Mouse (Mus musculus) myocyte (in vitro differentiated cells): ENCODE measurements around the gene Vps13a. TPM values are rescaled to one million over a fixed set of nuclear protein-coding genes. Genes with fewer than 3 reads are reported as not detected.

Experiments used
- H3K27me3 ChIP-seq: one replicate; pipeline ENCODE4 v1.6.1; 2011; ENCODE audit not compliant: control insufficient read depth, insufficient read depth, insufficient read length
- H3K36me3 ChIP-seq: one replicate; pipeline ENCODE4 v1.6.1; 2011; ENCODE audit not compliant: control insufficient read depth, insufficient read depth
- H3K4me2 ChIP-seq: one replicate; pipeline ENCODE4 v1.6.1; 2011; ENCODE audit warnings: low read depth, control low read depth
- H3K4me3 ChIP-seq: one replicate; pipeline ENCODE4 v1.5.1; 2011; ENCODE audit warnings: mild to moderate bottlenecking, control low read depth, moderate library complexity
- H3K79me2 ChIP-seq: one replicate; pipeline ENCODE4 v1.6.1; 2011; ENCODE audit not compliant: control insufficient read depth, insufficient read depth
- H3ac ChIP-seq: one replicate; pipeline ENCODE4 v1.6.1; 2011; ENCODE audit not compliant: control insufficient read depth, insufficient read length
- CEBPB ChIP-seq: IDR thresholded peaks from 2 replicates; pipeline ENCODE4 v1.6.1; 2011; ENCODE audit warnings: mild to moderate bottlenecking, moderate library complexity; ENCODE audit not compliant: poor library complexity, insufficient read depth, severe bottlenecking
- E2F4 ChIP-seq: IDR thresholded peaks from one replicate; pipeline ENCODE4 v1.6.1; 2011; ENCODE audit warnings: mild to moderate bottlenecking, control low read depth, moderate library complexity; ENCODE audit not compliant: insufficient read depth
- MAX ChIP-seq: IDR thresholded peaks from one replicate; pipeline ENCODE4 v1.6.1; 2011; ENCODE audit warnings: low read depth, mild to moderate bottlenecking, control low read depth
- MYOD1 ChIP-seq, 3 experiments: IDR thresholded peaks; one replicate each; pipeline ENCODE4 v1.6.1; 2011; ENCODE audit warnings: control low read depth in 2 of 3, low read depth in 2 of 3, mild to moderate bottlenecking in 2 of 3, moderate library complexity in 1 of 3; ENCODE audit not compliant: insufficient read length in 2 of 3, control insufficient read depth in 1 of 3
- MYOG ChIP-seq, 3 experiments: IDR thresholded peaks; one replicate each; pipeline ENCODE4 v1.6.1; 2011; ENCODE audit warnings: control low read depth in 2 of 3, low read depth in 2 of 3, mild to moderate bottlenecking in 2 of 3; ENCODE audit not compliant: insufficient read length in 2 of 3, control insufficient read depth in 1 of 3, insufficient read depth in 1 of 3
- POLR2A ChIP-seq: IDR thresholded peaks from one replicate; pipeline ENCODE4 v1.6.1; 2011; ENCODE audit warnings: low read depth, mild to moderate bottlenecking, control low read depth, moderate library complexity; ENCODE audit not compliant: insufficient read length
- POLR2AphosphoS2 ChIP-seq: IDR thresholded peaks from one replicate; pipeline ENCODE4 v1.6.1; 2011; ENCODE audit warnings: low read depth, control low read depth; ENCODE audit not compliant: insufficient read length
- REST ChIP-seq: IDR thresholded peaks from one replicate; pipeline ENCODE4 v1.6.1; 2011; ENCODE audit warnings: mild to moderate bottlenecking, control low read depth, moderate library complexity; ENCODE audit not compliant: insufficient read depth, insufficient read length
- SRF ChIP-seq: IDR thresholded peaks from one replicate; pipeline ENCODE4 v1.6.1; 2011; ENCODE audit warnings: low read depth; ENCODE audit not compliant: control insufficient read depth, insufficient read length
- TCF12 ChIP-seq: IDR thresholded peaks from one replicate; pipeline ENCODE4 v1.6.1; 2011; ENCODE audit warnings: mild to moderate bottlenecking, control low read depth; ENCODE audit not compliant: poor library complexity, insufficient read depth, severe bottlenecking
- TCF3 ChIP-seq: IDR thresholded peaks from one replicate; pipeline ENCODE4 v1.6.1; 2011; ENCODE audit warnings: low read depth, control low read depth; ENCODE audit not compliant: insufficient read length
- USF1 ChIP-seq: IDR thresholded peaks from one replicate; pipeline ENCODE4 v1.6.1; 2011; ENCODE audit warnings: low read depth, mild to moderate bottlenecking, control low read depth, moderate library complexity
- polyA plus RNA-seq: library from polyadenylated mRNA; unstranded; fragments of >200 nt; fragmentation: generic; extraction: Trizol; gene quantifications from one replicate; pipeline ENCODE4 v1.2.1, GENCODE M21; 2012; ENCODE audit warnings: missing spikeins

Vps13a gene
- polyA plus RNA-seq, 1 experiment: 3.7 TPM

DNA sequence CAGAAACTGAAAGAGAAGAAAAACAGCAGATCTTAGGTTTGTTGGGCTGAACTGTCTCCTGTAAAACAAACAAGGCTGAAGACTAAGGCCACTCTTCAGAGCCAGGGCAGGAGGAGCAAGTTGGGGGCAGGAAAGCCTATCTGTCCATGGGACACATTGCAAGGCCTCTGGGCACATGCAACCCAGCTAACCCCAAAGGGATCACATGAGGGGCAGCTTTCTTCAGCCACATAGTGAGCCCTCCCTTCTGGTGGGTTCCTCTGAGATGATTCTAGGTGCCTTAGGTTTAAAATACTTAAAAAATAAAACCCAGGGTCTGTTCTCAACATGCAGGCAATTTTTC lies 186.8 kb downstream of the Vps13a start:
- no peaks in the 10 kb centered on the region for H3K79me2 ChIP-seq
- H3ac ChIP-seq: no peak overlapping the region
- TF ChIP-seq SRF: no peak
- TF ChIP-seq REST: no peak
- H3K36me3 ChIP-seq: no peaks in the 10 kb centered on the region
- no peak overlapping the region for H3K4me2 ChIP-seq
- H3K4me3 ChIP-seq: no peak overlapping the region
- H3K27me3 ChIP-seq: no peaks in the 10 kb centered on the region

DNA sequence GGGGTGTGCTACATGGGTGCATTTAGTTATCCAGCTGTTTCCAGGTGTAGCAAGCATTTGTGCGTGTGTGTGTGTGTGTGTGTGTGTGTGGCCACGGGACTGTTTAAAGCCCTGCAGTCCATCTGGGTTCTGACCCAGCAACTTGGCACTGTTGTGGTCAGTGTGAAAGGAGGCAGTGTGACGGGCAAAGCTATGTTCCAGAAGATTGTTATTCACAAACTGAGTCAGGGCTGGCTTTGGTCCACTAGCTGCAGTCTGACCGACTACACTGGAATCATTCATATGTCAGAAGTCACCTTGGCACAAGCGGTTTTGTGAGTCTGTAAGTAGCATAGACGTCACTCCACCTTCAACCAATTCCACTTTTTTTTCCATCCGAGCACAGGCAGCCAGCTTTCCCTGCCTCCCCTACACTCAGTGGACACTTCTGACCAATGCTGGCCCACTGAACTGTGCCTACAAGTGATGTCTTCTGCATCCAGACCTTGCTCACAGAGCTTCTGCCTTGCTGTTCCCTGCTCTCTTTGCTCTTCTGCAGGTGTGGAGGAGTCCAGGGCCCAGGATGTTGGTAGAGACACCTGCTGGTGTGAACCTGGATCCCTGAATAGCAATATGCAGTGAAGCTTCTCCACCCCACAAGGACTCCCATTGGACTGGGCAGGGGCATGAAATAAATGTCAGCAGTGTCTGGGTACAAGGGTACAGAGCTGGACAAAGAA lies 187.3 kb downstream of the Vps13a start:
- H3K27me3 ChIP-seq: no peaks in the 10 kb centered on the region
- TF ChIP-seq CEBPB: no peak
- TF ChIP-seq MYOG (IDR thresholded peaks at IDR 0.05; ENCODE audit: control insufficient read depth in 1 of 3, insufficient read depth in 1 of 3, insufficient read length in 2 of 3, low read depth in 2 of 3): no peak
- TF ChIP-seq TCF12: no peak
- no peak for TF ChIP-seq E2F4
- TF ChIP-seq REST: no peak
- TF ChIP-seq MAX: no peak
- no peak for TF ChIP-seq USF1
- TF ChIP-seq MYOD1 (IDR thresholded peaks at IDR 0.05; ENCODE audit: control insufficient read depth in 1 of 3, insufficient read length in 2 of 3, low read depth in 2 of 3): no peak
- no peak for TF ChIP-seq POLR2AphosphoS2
- TF ChIP-seq SRF: no peak
- no peak for TF ChIP-seq POLR2A
- no peak for TF ChIP-seq TCF3
- H3K36me3 ChIP-seq: no peaks in the 10 kb centered on the region
- no peak overlapping the region for H3ac ChIP-seq
- no peak overlapping the region for H3K4me2 ChIP-seq
- no peaks in the 10 kb centered on the region for H3K79me2 ChIP-seq
- H3K4me3 ChIP-seq: no peak overlapping the region

DNA sequence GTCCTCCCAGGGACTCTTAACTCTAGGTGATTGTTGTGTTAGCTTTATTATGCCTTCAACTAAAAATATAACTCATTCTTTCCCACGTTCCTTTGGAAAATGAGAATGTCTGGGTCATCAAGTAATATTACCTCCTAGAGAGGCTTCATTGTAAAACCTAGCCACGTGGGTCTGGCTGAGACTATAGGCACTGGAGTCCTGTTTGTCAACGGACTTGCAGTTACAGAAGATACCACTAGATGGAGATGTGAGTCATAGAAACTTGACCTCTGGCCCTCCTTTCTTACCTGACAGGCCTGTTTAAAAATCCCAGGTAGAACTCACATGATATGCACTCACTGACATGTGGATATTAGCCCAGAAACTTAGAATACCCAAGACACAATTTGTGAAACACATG lies 195.4 kb downstream of the Vps13a start:
- Histone ChIP-seq H3K79me2 (no peaks in the 10 kb centered on the region), H3ac (no peak overlapping the region)
- TF ChIP-seq E2F4 (no peak), POLR2A (no peak), CEBPB (no peak), REST (no peak), MAX (no peak), MYOD1 (IDR thresholded peaks at IDR 0.05; ENCODE audit: control insufficient read depth in 1 of 3, insufficient read length in 2 of 3, low read depth in 2 of 3) (no peak), SRF (no peak), TCF12 (no peak), MYOG (IDR thresholded peaks at IDR 0.05; ENCODE audit: control insufficient read depth in 1 of 3, insufficient read depth in 1 of 3, insufficient read length in 2 of 3, low read depth in 2 of 3) (no peak), USF1 (no peak), TCF3 (no peak)

DNA sequence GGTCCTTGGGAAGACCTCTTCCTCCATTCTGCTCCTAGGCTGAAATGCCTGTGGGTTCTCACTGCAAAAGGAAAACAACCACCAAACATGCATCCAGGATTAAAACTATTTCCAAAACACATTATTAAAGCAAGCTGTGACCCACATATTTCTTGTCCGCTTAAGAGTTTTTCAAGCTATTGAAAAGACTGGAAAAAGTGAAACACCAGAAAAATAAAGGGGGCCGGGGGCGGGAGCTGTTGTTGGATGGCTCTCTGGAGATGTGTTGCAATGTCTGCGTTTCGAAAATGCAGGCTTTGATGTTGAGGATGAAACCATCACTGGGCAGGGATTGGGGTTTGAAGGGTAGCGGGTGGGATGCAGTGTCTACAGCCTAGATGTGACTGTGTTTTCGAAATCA lies 196.2 kb downstream of the Vps13a start:
- Histone ChIP-seq H3K4me2 (no peak overlapping the region), H3ac (no peak overlapping the region), H3K27me3 (no peaks in the 10 kb centered on the region), H3K36me3 (no peaks in the 10 kb centered on the region), H3K4me3 (no peak overlapping the region), H3K79me2 (no peaks in the 10 kb centered on the region)
- no peak for TF ChIP-seq TCF3
- no peak for TF ChIP-seq CEBPB
- no peak for TF ChIP-seq POLR2A
- TF ChIP-seq USF1: no peak
- TF ChIP-seq MAX: no peak
- no peak for TF ChIP-seq POLR2AphosphoS2
- TF ChIP-seq MYOG (IDR thresholded peaks at IDR 0.05; ENCODE audit: control insufficient read depth in 1 of 3, insufficient read depth in 1 of 3, insufficient read length in 2 of 3, low read depth in 2 of 3): no peak
- no peak for TF ChIP-seq SRF
- TF ChIP-seq REST: no peak
- no peak for TF ChIP-seq MYOD1 (IDR thresholded peaks at IDR 0.05; ENCODE audit: control insufficient read depth in 1 of 3, insufficient read length in 2 of 3, low read depth in 2 of 3)
- no peak for TF ChIP-seq TCF12
- no peak for TF ChIP-seq E2F4

More for the DNA sequence above, 195.4 kb downstream of the Vps13a start:
- Histone ChIP-seq H3K4me3 (no peak overlapping the region), H3K27me3 (no peaks in the 10 kb centered on the region), H3K4me2 (no peak overlapping the region), H3K36me3 (no peaks in the 10 kb centered on the region)

DNA sequence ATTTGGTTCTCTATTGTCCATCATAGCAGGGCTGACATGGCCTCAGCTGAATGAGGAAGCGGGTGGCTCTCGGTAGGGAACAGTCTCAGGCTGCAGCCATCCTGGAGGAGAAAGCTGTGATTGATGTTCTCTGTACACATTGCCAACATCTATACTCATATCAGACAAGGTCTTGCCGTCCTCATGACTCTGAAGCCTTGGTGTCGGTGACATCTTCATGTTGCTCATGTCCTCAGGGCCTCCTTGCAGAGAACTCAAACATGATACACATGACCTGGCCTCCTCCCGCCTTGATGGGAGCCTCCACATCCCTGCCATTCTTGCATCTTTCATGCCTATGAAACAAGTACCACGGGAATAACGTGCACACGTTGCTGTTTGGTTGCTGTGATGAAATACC lies 200.2 kb downstream of the Vps13a start:
- H3K36me3 ChIP-seq: no peaks in the 10 kb centered on the region
- H3K79me2 ChIP-seq: no peaks in the 10 kb centered on the region
- TF ChIP-seq CEBPB (no peak), USF1 (no peak), REST (no peak), E2F4 (no peak), SRF (no peak), TCF12 (no peak), MYOG (IDR thresholded peaks at IDR 0.05; ENCODE audit: control insufficient read depth in 1 of 3, insufficient read depth in 1 of 3, insufficient read length in 2 of 3, low read depth in 2 of 3) (no peak), MYOD1 (IDR thresholded peaks at IDR 0.05; ENCODE audit: control insufficient read depth in 1 of 3, insufficient read length in 2 of 3, low read depth in 2 of 3) (no peak), MAX (no peak), TCF3 (no peak), POLR2AphosphoS2 (no peak), POLR2A (no peak)
- no peak overlapping the region for H3K4me3 ChIP-seq
- H3K27me3 ChIP-seq: no peaks in the 10 kb centered on the region
- H3ac ChIP-seq: no peak overlapping the region
- H3K4me2 ChIP-seq: no peak overlapping the region
